8 mouse cellular contexts compared by ENCODE assay signal in the genomic region with DNA sequence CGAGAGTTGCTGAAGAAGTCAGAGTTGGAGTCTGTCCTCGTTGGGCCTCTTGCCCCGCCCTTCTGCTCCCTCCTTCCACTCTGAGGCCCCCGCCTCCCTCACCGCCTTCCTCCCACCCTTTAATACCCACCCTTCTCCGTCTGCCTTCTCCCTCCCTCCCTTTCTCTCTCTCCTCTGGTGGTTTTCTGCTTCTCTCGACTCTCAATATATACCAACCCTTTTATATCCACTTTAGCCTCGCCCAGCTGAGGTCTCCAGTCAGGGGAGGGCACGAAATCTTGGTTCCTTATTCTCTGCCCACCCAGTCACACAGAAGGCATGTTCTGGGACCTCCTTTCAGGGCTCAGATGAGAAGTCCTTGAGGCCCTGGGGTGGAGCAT. TPM values are rescaled to one million over a fixed set of nuclear protein-coding genes. Genes with fewer than 3 reads are reported as not detected.
A peak's percentile ranks its signal among the peaks of the same experiment; 100 is the strongest.
DNase-seq lines count a peak whose midpoint lies in the region; ATAC-seq and TF ChIP-seq lines count a peak whose summit lies in the region.

A gene (minus strand): TSS at position 163 of the 380 bp plus-strand sequence.

- DNase-seq in c-Kit-positive CD71-negative TER-119-negative erythroid progenitor cells, embryonic 14.5 days (ENCODE audit: low read depth), result peak; percentile 73
- peak; percentile 86 for DNase-seq in lung, postnatal 10 days
- DNase-seq in cerebellum, postnatal 25 days, result no peak

- TF ChIP-seq CTCF in ES-Bruce4 (IDR thresholded peaks at IDR 0.05; ENCODE audit: low read depth, low read length), result no peak
- no peak for TF ChIP-seq CTCF in small intestine, adult 2 months (IDR thresholded peaks at IDR 0.05; ENCODE audit: extremely low read depth, insufficient read length, insufficient replicate concordance, low read depth, low read length)

- H3K4me2 ChIP-seq in intestine, embryonic 16.5 days (ENCODE audit: low read depth, low read length), result peak within 1 kb of the TSS; percentile 68

- H3K9me3 ChIP-seq in ES-Bruce4 (replicated peaks; ENCODE audit: control insufficient read depth, insufficient read depth, low read length, poor library complexity, severe bottlenecking), result no peaks in the 10 kb centered on the region
- no peaks in the 10 kb centered on the region for H3K9me3 ChIP-seq in intestine, embryonic 16.5 days (ENCODE audit: control insufficient read depth, low read length)

- peaks cover 2% of the 10 kb centered on the region for H3K4me1 ChIP-seq in ES-Bruce4 (ENCODE audit: control insufficient read depth, insufficient read depth, low read length)
- H3K4me1 ChIP-seq in intestine, embryonic 16.5 days (ENCODE audit: control insufficient read depth, insufficient read depth, low read length), result peaks cover 52% of the 10 kb centered on the region
- H3K4me1 ChIP-seq in small intestine, adult 2 months (ENCODE audit: control insufficient read depth, insufficient read depth, insufficient read length, low read length), result peaks cover 38% of the 10 kb centered on the region

- no peaks in the 10 kb centered on the region for H3K36me3 ChIP-seq in ES-Bruce4 (ENCODE audit: control insufficient read depth, insufficient read depth, low read length, poor library complexity, severe bottlenecking)
- no peaks in the 10 kb centered on the region for H3K36me3 ChIP-seq in intestine, embryonic 16.5 days (ENCODE audit: control insufficient read depth, insufficient read depth, low read length)
- no peaks in the 10 kb centered on the region for H3K36me3 ChIP-seq in small intestine, adult 2 months (ENCODE audit: control insufficient read depth, insufficient read depth, low read length)

- H3K27ac ChIP-seq in ES-Bruce4 (ENCODE audit: insufficient read depth, low read length), result no peak within 1 kb of the TSS
- H3K27ac ChIP-seq in intestine, embryonic 16.5 days (ENCODE audit: low read length), result peak within 1 kb of the TSS; percentile 94
- H3K27ac ChIP-seq in small intestine, adult 2 months (ENCODE audit: insufficient read depth, low read depth, low read length), result peak within 1 kb of the TSS; percentile 59

- no peak for TF ChIP-seq EP300 in ES-Bruce4 (IDR thresholded peaks at IDR 0.05; ENCODE audit: insufficient read depth, low read depth, low read length)

- no peak within 1 kb of the TSS for H3K9ac ChIP-seq in ES-Bruce4 (ENCODE audit: low read depth, poor library complexity, severe bottlenecking)
- H3K9ac ChIP-seq in intestine, embryonic 16.5 days (ENCODE audit: low read depth, low read length), result peak within 1 kb of the TSS; percentile 65

- no peak for TF ChIP-seq POLR2A in ES-Bruce4 (IDR thresholded peaks at IDR 0.05; ENCODE audit: insufficient read depth, low read length)
- no peak for TF ChIP-seq POLR2A in small intestine, adult 2 months (IDR thresholded peaks at IDR 0.05; ENCODE audit: low read depth, low read length)

- 20% methylated on average over 9 of the region's 9 CpGs for WGBS in intestine, embryonic 16.5 days
- 20% methylated on average over 9 of the region's 9 CpGs for WGBS in small intestine, adult 2 months

- ATAC-seq in granulocyte monocyte progenitor cell, adult 5-6 weeks (replicated peaks; ENCODE audit: poor library complexity, severe bottlenecking), result peak; percentile 26
- no peak for ATAC-seq in intestine, embryonic 16.5 days
- no peak for ATAC-seq in cerebellum, adult (ENCODE audit: insufficient number of reproducible peaks, low FRiP score, low TSS enrichment)

- H3K4me3 ChIP-seq in ES-Bruce4 (ENCODE audit: low read depth, low read length), result no peak within 1 kb of the TSS
- H3K4me3 ChIP-seq in intestine, embryonic 16.5 days (ENCODE audit: low read length), result peak within 1 kb of the TSS; percentile 49
- H3K4me3 ChIP-seq in small intestine, adult 2 months (ENCODE audit: low read depth, low read length), result peak within 1 kb of the TSS; percentile 59

- no peaks in the 10 kb centered on the region for H3K27me3 ChIP-seq in ES-Bruce4 (ENCODE audit: control insufficient read depth, insufficient read depth, low read length, poor library complexity, severe bottlenecking)
- H3K27me3 ChIP-seq in intestine, embryonic 16.5 days (replicated peaks; ENCODE audit: control insufficient read depth, insufficient read depth, low read length), result no peaks in the 10 kb centered on the region
- H3K27me3 ChIP-seq in small intestine, adult 2 months (ENCODE audit: control insufficient read depth, insufficient read depth, low read length), result no peaks in the 10 kb centered on the region

RNA-seq across cellular contexts. Expression of the gene that starts here (rescaled TPM):
- polyA plus RNA-seq in ES-Bruce4 (2011; ENCODE audit: insufficient read depth, insufficient read length, low read depth, missing spikeins), result 10.6 and 11.0 TPM in 2 replicates
- total RNA-seq in granulocyte monocyte progenitor cell, adult 5-6 weeks (2014; fragmentation: Nextera tagmentation), result 244 and 297 TPM in 2 replicates
- 174 and 251 TPM in 2 replicates for total RNA-seq in granulocyte monocyte progenitor cell, adult 5-6 weeks (2017)
- polyA plus RNA-seq in intestine, embryonic 16.5 days (2015; fragmentation: Nextera tagmentation; extraction: Ambion mirVana), result 128 and 147 TPM in 2 replicates
- 49.1 and 49.5 TPM in 2 replicates for polyA plus RNA-seq in small intestine, adult 2 months (2012; rRNA removed)

Comparison
In these comparisons a context has a peak if more than half of its experiments do, and no peak if none do; other contexts are left out.
1. DNase-seq: peak in c-Kit-positive CD71-negative TER-119-negative erythroid progenitor cells, embryonic 14.5 days (single experiment) and lung, postnatal 10 days (single experiment); none in cerebellum, postnatal 25 days (0 of 2).